Mouse (Mus musculus) left cerebral cortex, adult 18-20 months (tissue): ENCODE measurements around the gene Ttc21b. TPM values are rescaled to one million over a fixed set of nuclear protein-coding genes. Genes with fewer than 3 reads are reported as not detected.

Experiments
- DNase-seq, 2 experiments: peaks; one replicate each; pipeline ENCODE4 v3.0.0; 2021 to 2022; ENCODE audit warnings: low spot score in 2 of 2, mixed read lengths in 1 of 2
- total RNA-seq, 2 experiments: library from RNA; stranded (reverse); gene quantifications; 2 replicates each; pipeline ENCODE4 v1.2.3; 2021

Ttc21b gene
- total RNA-seq, 2 experiments from 2014 or later = 8.8 to 9.7 TPM

- no peak for DNase-seq
These were observed 83.3 kb downstream of the Ttc21b start for GRCm38 (mm10) chr2:66173134-66173533.

- no peak for DNase-seq
These were observed 84.8 kb downstream of the Ttc21b start for GRCm38 (mm10) chr2:66171643-66172042.

GRCm38 (mm10) chr2:66170721-66171120 is 85.7 kb downstream of the Ttc21b start:
- no peak for DNase-seq

- no peak for DNase-seq
These were observed 91.4 kb downstream of the Ttc21b start for GRCm38 (mm10) chr2:66165025-66165424.

DNA sequence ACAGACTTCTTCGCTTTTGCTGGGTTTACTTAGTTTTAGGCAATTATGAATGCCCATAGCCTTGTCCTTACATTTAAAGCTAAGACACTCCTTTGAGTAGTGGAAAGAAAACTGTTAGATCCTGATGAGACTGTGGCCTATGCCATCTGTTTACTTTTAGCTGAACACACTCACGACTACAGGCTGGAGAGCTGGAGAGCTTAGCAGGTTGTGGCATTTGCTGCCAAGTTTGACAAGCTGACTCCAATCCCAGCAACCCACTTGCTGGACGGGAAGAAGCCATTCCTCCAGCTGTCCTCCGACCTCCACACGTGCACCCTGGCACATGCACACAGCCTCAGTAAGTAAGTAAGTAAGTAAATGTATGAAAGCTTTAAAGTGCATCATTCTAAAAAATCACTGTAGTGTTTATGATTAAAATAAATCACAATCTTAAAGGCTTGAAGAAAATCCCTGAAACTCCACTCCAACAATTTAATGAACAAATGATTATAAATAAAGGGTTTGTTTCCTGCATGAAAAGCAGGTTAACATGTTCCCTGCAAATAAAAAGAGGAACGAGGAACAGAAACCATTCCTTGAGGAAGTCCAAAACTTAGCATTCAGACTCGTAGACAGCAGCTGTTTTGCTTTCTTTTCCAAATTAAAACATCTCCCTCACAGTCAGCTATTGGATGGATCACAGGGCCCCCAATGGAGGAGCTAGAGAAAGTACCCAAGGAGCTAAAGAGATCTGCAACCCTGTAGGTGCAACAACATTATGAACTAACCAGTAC is 98.1 kb downstream of the Ttc21b start:
- no peak for DNase-seq

GRCm38 (mm10) chr2:66151436-66151835 is 105.0 kb downstream of the Ttc21b start:
- DNase-seq = no peak

DNA sequence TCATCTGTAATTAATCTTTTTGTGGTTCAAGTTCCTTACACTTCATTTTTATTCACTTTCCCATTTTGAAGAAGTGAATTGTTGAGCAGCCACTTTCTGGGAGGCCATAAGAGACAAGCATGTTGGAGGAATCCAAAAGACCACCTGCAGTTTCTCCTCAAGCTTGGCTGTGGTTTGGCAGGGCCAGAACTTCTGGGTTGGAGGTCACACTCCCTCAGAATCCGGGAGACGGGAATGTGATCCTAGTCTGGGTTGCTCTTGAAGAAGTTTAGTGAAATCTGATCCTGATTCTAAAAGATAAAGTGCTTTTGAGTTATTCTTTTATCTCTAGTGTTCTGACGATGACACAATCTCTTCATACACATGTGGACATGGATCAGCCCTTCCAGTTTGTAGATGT is 105.9 kb downstream of the Ttc21b start:
- DNase-seq = no peak

DNA sequence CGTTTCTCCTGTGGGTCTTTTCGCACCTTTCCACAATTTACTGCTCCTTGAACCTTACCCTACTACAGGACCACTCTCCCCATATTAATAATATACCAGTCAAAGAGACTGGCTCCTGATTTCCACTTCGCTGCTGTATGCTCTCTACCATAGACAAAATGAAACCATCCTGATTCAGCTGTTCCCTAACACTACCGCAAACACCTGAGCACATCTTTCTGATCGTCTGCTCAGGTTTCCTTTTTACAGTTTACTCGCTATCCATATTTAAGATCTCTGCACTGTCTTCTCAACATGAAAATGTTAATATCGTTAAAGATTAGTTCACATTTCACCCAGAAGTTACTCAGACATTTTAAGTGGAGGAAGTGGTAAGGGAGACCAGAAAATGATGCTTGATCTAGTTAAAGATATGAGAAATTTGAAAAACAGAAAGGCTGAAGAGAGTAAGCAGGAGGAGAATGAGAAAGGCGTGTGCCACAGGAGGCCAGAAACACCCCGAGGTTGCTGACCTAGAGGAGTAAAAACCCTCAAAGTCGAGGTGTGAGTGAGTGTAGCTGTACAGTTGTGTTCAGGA is 107.7 kb downstream of the Ttc21b start:
- DNase-seq = no peak

DNA sequence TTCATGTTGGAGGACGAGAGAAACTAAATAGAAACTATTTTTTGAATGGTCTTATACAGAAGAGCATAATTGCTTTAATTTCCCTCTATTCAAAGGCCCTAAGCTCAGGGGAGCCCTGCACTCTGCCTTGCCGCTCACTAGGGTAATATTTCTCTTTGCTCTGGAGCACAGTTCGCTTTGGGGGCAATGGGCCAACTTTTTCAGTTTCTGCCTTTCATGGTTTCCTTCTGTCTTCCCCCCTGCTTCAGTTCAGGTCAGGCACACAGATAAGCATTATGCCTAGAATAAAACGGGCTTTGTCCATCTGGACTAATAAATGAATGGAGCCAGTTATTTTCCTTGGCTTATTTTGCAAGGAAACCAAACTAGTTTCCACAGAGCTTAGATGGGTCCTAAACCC is 109.9 kb downstream of the Ttc21b start:
- no peak for DNase-seq

GRCm38 (mm10) chr2:66144770-66145169 is 111.6 kb downstream of the Ttc21b start:
- no peak for DNase-seq

DNA sequence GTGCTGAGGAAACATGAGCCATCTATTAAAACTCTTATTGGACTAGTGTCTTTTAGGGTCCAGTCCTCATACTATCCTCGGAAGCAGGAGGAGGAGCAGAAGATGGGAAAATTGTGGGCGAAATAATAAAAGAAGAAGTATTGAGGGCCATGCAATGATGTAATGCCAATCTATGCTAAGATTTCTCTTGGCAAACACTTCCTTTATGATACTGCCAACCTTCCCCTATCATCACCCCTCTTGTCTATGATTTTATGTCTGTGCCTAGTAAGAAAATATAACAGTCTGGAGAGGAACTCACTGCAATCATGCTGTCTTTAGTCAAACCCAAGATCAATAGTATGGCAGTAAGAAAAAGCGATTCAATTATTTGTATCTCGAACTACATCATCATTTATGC is 113.1 kb downstream of the Ttc21b start:
- DNase-seq = no peak

DNA sequence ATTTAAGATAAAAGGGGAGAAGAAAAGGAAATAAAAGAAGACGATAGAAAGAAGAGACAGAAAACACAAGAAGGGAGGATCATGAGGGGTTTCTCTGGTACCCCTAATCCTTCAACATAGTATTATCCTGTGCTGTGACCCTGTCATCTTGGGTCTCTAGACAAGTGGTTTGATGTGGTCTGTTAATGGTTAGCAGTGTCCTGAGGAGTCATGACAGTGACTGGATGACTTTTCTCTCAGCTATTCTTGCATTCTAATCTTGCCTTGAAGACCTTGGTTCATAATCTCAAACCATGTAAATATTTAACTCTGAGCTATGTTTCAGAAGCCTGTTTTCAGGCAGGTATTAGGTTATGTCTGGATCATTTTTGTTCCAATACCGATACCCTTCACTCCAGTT is 113.7 kb downstream of the Ttc21b start:
- no peak for DNase-seq

GRCm38 (mm10) chr2:66142268-66142667 is 114.1 kb downstream of the Ttc21b start:
- DNase-seq = no peak

DNA sequence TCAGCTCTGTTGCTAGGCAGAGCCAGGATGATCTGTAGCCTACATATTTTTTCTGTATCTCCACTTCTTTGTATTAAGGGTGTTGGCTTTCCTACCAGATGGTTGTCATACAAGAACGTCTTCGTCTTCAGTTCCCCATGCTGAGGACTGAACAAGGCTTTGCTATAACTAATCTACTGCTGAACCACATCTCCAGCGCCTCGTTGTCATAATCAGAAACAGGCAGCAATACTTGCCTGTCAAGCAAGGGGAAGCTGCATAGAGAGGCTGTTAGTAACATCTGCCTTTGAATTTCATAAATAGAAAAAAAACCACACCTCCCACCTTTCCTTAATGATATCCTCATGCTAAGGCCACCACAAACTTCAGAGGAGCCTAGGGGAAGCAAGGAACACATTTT is 116.2 kb downstream of the Ttc21b start:
- DNase-seq = no peak

Other genes starting within 250 kb of the Ttc21b start
- gene Galnt3, start 131.6 kb downstream of the Ttc21b start, total RNA-seq = 1 to 10 TPM; 1.4 to 2.2 TPM
- 100 to 1,000 TPM; 102 to 126 TPM for gene Scn1a, start 184.2 kb upstream of the Ttc21b start, total RNA-seq